Mouse (Mus musculus) liver, adult 2 months (tissue): ENCODE results near the gene Cpb1. TPM values are rescaled to one million over a fixed set of nuclear protein-coding genes. Genes with fewer than 3 reads are reported as not detected.
A peak's percentile ranks its signal among the peaks of the same experiment; 100 is the strongest.

Experiments used
- DNase-seq: peaks from one replicate; pipeline ENCODE4 v3.0.0-alpha.2; 2011; ENCODE audit warnings: low read depth, low spot score; ENCODE audit errors: extremely low read depth
- H3K27ac ChIP-seq: fragments of 200-500 bp; replicated peaks from 2 replicates; pipeline ENCODE4 v1.5.1; 2012; ENCODE audit warnings: low read depth, mild to moderate bottlenecking, control low read depth, inconsistent platforms, low read length; ENCODE audit not compliant: insufficient read depth
- H3K27me3 ChIP-seq: fragments of 200-500 bp; 2 replicates; pipeline ENCODE4 v1.6.1; 2012; ENCODE audit warnings: mild to moderate bottlenecking, moderate library complexity, low read length, inconsistent platforms; ENCODE audit not compliant: control insufficient read depth, insufficient read depth
- H3K36me3 ChIP-seq: fragments of 200-500 bp; 2 replicates; pipeline ENCODE4 v1.6.1; 2012; ENCODE audit warnings: low read length, inconsistent platforms; ENCODE audit not compliant: control insufficient read depth, insufficient read depth
- H3K4me1 ChIP-seq: fragments of 200-500 bp; 2 replicates; pipeline ENCODE4 v1.6.1; 2011; ENCODE audit warnings: low read length; ENCODE audit not compliant: control insufficient read depth, insufficient read depth
- H3K4me3 ChIP-seq: fragments of 200-500 bp; 2 replicates; pipeline ENCODE4 v1.5.1; 2011; ENCODE audit warnings: low read depth, mild to moderate bottlenecking, control low read depth, low read length, moderate library complexity; ENCODE audit not compliant: insufficient read depth
- H3K79me2 ChIP-seq: fragments of 200-500 bp; 2 replicates; pipeline ENCODE4 v1.6.1; 2012; ENCODE audit warnings: inconsistent platforms, mild to moderate bottlenecking, low read length, moderate library complexity; ENCODE audit not compliant: control insufficient read depth, insufficient read depth
- H3K9ac ChIP-seq: fragments of 200-500 bp; 2 replicates; pipeline ENCODE4 v1.6.1; 2012; ENCODE audit warnings: low read depth, mild to moderate bottlenecking, control low read depth, inconsistent platforms, low read length
- CTCF ChIP-seq: fragments of 200-500 bp; IDR thresholded peaks from 2 replicates; pipeline ENCODE4 v1.5.1; 2011; ENCODE audit warnings: low read depth, low read length, control low read depth
- POLR2A ChIP-seq: fragments of 200-500 bp; IDR thresholded peaks from 2 replicates; pipeline ENCODE4 v1.6.1; 2011; ENCODE audit warnings: low read length, control low read depth; ENCODE audit not compliant: insufficient read depth; ENCODE audit errors: extremely low read depth
- WGBS: fragments of 180-500 bp; shearing (Covaris S2); methylation state at CpG from one replicate; pipeline ENCODE4 v1.1.7; 2018; 5-methylcytosine and 5-hydroxymethylcytosine counted together
- polyA plus RNA-seq: library from polyadenylated mRNA; depleted of rRNA; stranded (reverse); fragments of >200 nt; gene quantifications from 2 replicates; pipeline ENCODE4 v1.2.3, GENCODE M21; 2012
- total RNA-seq: library from RNA; depleted of rRNA; stranded (reverse); fragments of >200 nt; gene quantifications from 2 replicates; pipeline ENCODE4 v1.2.3, GENCODE M21; 2014

Gene Cpb1
- total and polyA plus RNA-seq, 2 experiments = 76.8 TPM; not detected in 1

DNA sequence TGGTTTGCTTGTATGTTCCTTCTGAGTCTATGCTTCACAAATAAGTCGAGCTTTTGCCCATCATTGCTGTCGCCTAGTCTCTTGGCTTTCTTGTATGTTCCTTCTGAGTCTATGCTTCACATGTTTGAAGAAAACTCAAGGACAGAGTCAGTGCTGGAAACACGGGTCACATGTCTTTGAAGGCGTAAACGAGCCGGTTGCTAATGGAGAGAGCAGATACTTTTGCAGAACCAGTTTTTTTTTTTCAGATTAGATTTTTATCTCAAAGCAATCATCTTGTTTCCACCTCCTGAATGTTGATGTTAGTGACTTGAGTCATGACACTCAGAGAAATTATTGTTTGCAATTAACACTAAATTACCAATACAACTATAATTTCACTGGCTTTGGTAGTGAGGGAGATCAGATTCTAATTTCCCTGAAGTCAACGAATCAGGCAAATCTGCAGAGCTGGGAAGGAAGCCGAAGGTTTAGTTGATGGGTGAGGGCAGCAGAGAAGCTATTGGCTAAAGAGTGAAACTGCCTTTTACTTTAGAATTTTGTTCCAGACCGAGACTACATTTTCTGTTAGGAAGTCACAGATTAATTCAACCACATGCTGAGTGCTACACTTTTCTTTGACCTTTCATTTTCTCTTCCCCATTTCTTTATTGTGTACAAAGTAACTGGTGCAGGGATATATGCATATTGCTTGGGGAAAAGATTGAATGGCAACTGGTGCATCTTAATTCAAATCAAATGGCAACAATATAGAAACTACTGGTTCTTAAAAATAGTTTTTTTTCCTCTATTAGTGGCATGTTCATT lies 19.2 kb upstream of the Cpb1 start:
- no peaks in the 10 kb centered on the region for H3K36me3 ChIP-seq
- H3K27ac ChIP-seq = no peak overlapping the region
- no peak overlapping the region for H3K4me3 ChIP-seq
- no peaks in the 10 kb centered on the region for H3K27me3 ChIP-seq
- no peak for TF ChIP-seq POLR2A
- no peak for TF ChIP-seq CTCF
- no peaks in the 10 kb centered on the region for H3K4me1 ChIP-seq
- 77% methylated on average over 9 of the region's 9 CpGs for WGBS
- no peak overlapping the region for H3K9ac ChIP-seq
- no peaks in the 10 kb centered on the region for H3K79me2 ChIP-seq
- peak; percentile 27 for DNase-seq

DNA sequence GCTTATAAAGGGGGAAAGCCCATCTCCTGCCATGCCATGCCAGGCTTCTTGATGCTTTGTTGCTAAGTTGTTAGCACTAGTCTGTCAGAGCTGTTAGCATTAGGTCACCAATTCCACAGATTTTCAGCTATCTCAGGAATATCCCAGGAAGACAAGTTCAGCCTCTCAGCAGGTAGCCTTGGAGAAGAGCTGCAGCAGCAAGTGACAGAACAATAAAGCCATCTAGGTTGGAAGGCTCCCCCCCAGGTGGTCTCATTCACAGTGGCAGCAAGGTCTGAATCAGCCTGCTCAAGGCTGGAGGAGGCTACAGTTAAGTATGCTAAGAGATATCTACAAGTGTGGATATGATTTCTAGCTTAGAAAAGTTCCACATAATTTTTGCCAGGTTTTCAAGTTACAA lies 15.8 kb upstream of the Cpb1 start:
- Histone ChIP-seq H3K9ac (no peak overlapping the region), H3K79me2 (no peaks in the 10 kb centered on the region), H3K4me3 (no peak overlapping the region)

DNA sequence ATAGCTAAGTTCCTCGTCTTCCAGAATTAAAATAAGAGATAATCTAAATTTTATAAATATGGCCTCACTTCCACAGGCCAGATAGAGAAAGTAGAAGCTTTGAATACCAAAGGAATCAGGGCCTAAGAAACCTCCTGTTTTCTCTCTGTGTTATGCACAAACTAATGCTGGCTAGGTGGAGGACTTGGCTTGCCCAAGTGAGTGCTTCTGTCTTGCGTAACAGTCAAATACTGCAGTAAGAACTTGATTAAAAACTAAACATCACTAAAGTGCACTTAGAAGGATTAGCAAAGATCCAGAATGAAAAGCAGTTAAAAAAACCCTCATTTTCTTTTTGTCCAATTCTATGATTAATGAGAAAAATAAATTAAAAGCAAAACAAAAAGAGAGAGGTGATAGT lies 13.2 kb upstream of the Cpb1 start:
- 84% methylated on average over 2 of the region's 2 CpGs for WGBS
- TF ChIP-seq CTCF (no peak), POLR2A (no peak)
- no peak for DNase-seq
- no peak overlapping the region for H3K9ac ChIP-seq
- no peaks in the 10 kb centered on the region for H3K79me2 ChIP-seq
- H3K4me3 ChIP-seq = no peak overlapping the region
- no peak overlapping the region for H3K27ac ChIP-seq
- no peaks in the 10 kb centered on the region for H3K27me3 ChIP-seq
- H3K4me1 ChIP-seq = no peaks in the 10 kb centered on the region
- no peaks in the 10 kb centered on the region for H3K36me3 ChIP-seq

More for the DNA sequence above, 15.8 kb upstream of the Cpb1 start:
- no peak overlapping the region for H3K27ac ChIP-seq
- TF ChIP-seq CTCF (no peak), POLR2A (no peak)
- no peaks in the 10 kb centered on the region for H3K4me1 ChIP-seq
- H3K27me3 ChIP-seq = no peaks in the 10 kb centered on the region
- no peaks in the 10 kb centered on the region for H3K36me3 ChIP-seq
- no peak for DNase-seq

DNA sequence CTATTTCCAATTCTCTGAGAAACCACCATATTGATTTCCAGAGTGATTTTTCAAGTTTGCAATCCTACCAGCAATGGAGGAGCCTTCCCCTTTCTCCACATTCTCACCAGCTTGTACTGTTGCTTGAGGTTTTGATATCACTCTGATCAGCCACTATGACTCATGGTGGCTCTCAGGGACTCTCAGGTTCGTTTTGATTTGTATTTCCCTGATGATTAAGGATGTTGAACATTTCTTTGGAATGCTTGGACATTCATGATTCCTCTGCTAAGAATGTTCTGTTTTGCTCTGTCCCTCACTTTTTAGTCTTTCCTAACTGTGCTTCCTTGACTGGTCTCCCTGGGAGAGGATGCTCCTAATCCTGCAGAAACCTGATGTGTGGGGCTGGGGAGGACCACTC lies 6.3 kb upstream of the Cpb1 start:
- TF ChIP-seq CTCF = no peak
- no peak for TF ChIP-seq POLR2A
- 44% methylated on average over 1 of the region's 1 CpGs for WGBS
- H3K27me3 ChIP-seq = no peaks in the 10 kb centered on the region
- no peaks in the 10 kb centered on the region for H3K4me1 ChIP-seq
- DNase-seq = no peak
- H3K36me3 ChIP-seq = no peaks in the 10 kb centered on the region
- no peaks in the 10 kb centered on the region for H3K79me2 ChIP-seq
- H3K9ac ChIP-seq = no peak overlapping the region
- no peak overlapping the region for H3K4me3 ChIP-seq
- no peak overlapping the region for H3K27ac ChIP-seq

DNA sequence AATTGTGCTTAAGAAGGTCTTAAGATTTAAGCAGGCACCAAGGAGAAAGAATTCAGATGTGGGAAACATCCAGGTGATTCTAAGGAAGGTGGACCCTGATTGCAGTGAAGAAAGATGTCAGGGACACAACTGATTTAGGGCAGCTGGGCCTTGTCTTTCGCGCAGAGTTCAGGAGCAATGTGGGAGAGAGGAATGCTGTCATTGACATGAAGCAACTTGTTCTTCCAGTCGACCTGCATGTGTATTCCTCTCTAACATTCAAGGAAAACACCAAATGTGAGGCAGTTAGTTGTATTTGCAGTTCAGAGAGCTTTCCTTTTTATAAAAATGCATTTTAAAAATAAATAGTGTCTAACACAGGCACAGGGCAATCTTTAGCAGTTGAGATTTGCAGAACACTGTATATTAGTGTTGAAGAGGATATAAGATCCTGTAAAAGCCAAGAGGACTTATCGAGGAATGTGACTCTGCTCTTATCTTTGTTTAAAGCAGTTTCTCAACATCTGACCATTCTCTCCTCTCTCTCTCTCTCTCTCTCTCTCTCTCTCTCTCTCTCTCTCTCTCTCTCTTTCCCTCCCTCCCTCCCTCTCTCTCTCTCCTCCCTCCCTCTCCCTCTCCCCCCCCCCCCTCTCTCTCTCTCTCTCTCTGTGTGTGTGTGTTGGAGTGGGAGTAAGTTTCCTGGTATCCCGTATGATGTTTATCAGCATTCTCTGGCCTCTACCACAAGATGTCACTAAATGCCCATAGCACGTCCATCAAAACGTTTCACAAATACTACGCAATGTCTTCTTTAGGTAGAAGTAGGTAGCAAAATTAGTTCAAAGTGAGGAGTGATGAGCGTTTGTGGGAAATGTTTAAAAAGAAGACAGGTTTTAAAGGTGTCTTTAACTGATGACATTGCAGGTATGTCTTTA lies 20.7 kb downstream of the Cpb1 start:
- no peaks in the 10 kb centered on the region for H3K27me3 ChIP-seq
- no peak overlapping the region for H3K9ac ChIP-seq
- TF ChIP-seq CTCF (peak; percentile 22; the same call in 1 of the 2 replicates), POLR2A (no peak)
- no peak overlapping the region for H3K27ac ChIP-seq
- no peaks in the 10 kb centered on the region for H3K79me2 ChIP-seq
- peak; percentile 3 for DNase-seq
- WGBS = 34% methylated on average over 9 of the region's 9 CpGs
- no peaks in the 10 kb centered on the region for H3K36me3 ChIP-seq
- no peak overlapping the region for H3K4me3 ChIP-seq
- no peaks in the 10 kb centered on the region for H3K4me1 ChIP-seq

DNA sequence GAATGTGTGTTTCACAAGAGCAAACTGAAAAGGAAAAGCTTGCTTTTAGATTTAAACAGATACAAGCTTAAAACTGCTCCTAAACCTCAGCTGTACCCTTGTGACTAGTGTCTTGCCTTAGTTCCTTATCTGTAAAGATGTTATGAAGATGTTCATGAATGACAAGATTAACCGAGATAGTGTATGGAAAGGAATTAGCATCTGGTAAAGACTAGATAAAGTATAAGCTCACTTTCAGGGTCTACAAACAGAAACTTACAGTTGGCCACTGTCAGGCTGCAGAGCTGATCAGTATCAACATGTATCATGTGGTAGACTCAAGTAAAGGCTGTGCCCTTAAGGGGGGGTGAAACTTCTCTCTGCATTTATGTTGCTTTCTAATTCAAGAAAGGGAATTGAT lies 31.6 kb downstream of the Cpb1 start:
- H3K4me1 ChIP-seq = no peaks in the 10 kb centered on the region
- H3K27me3 ChIP-seq = no peaks in the 10 kb centered on the region
- no peak overlapping the region for H3K9ac ChIP-seq
- no peak overlapping the region for H3K4me3 ChIP-seq
- no peaks in the 10 kb centered on the region for H3K36me3 ChIP-seq
- 81% methylated on average over 1 of the region's 1 CpGs for WGBS
- DNase-seq = no peak
- H3K27ac ChIP-seq = no peak overlapping the region
- TF ChIP-seq CTCF (no peak), POLR2A (no peak)
- no peaks in the 10 kb centered on the region for H3K79me2 ChIP-seq
